Mouse (Mus musculus) kidney, adult 2 months (tissue): ENCODE measurements around the gene Plekhh1.

Experiments
- CTCF ChIP-seq: fragments of 200-500 bp; conservative IDR thresholded peaks from 2 replicates; pipeline ENCODE4 v1.5.1; 2011; ENCODE audit warnings: low read depth, mild to moderate bottlenecking, control low read depth, low read length, moderate library complexity, mixed read lengths; ENCODE audit not compliant: insufficient read depth, insufficient read length
- POLR2A ChIP-seq: fragments of 200-500 bp; IDR thresholded peaks from one replicate; pipeline ENCODE4 v1.6.1; 2011; ENCODE audit warnings: low read depth, low read length, control low read depth

GRCm38 (mm10) chr12:78984035-78984432 is 44.9 kb upstream of the Plekhh1 start:
- TF ChIP-seq CTCF = no peak
- no peak for TF ChIP-seq POLR2A
